Mouse (Mus musculus) fibroblast of lung, adult 2 months (primary cell): ENCODE data around the gene Dazap1.

Experiments
- DNase-seq: peaks from one replicate; pipeline ENCODE4 v3.0.0-alpha.2; 2011; ENCODE audit warnings: low read depth

The Dazap1 gene

GRCm38 (mm10) chr10:80323261-80324119 is 62.2 kb downstream of the Dazap1 start:
- no peak for DNase-seq

- DNase-seq: no peak
Observed at GRCm38 (mm10) chr10:80324120-80325037, 63.1 kb downstream of the Dazap1 start.

- DNase-seq: no peak
Observed at GRCm38 (mm10) chr10:80325045-80325444, 63.8 kb downstream of the Dazap1 start.

- peak; percentile 90 for DNase-seq
Observed at GRCm38 (mm10) chr10:80329273-80330081, 68.2 kb downstream of the Dazap1 start, which contains the start of the genes Pcsk4 and Reep6. TSS of gene Pcsk4 (minus strand) at chr10:80329498. TSS of gene Reep6 (plus strand) at chr10:80329953.

- DNase-seq: no peak
Observed at GRCm38 (mm10) chr10:80330084-80330483, 68.8 kb downstream of the Dazap1 start.

GRCm38 (mm10) chr10:80330888-80331287 is 69.6 kb downstream of the Dazap1 start:
- DNase-seq: no peak

- no peak for DNase-seq
Observed at GRCm38 (mm10) chr10:80331636-80332524, 70.6 kb downstream of the Dazap1 start.

GRCm38 (mm10) chr10:80332525-80332989 is 71.3 kb downstream of the Dazap1 start:
- DNase-seq: no peak

- DNase-seq: no peak
Observed at GRCm38 (mm10) chr10:80336263-80336662, 75.0 kb downstream of the Dazap1 start.
